Mouse (Mus musculus) kidney, postnatal 0 days (tissue): Measurements from ENCODE around the gene Cadm4. TPM values are rescaled to one million over a fixed set of nuclear protein-coding genes. Genes with fewer than 3 reads are reported as not detected.
A peak's percentile ranks its signal among the peaks of the same experiment; 100 is the strongest.
"Not testable (repeated sequence)": the region's sequence is repeated elsewhere in the genome, so short reads cannot be mapped to it uniquely, and the experiment has no call there.

Experiments
- ATAC-seq: fragments of 200-750 bp; cut with Nextera tagmentation; replicated peaks from 2 replicates; pipeline ENCODE4 v1.8.0; 2017; ENCODE audit warnings: low read depth, moderate number of reproducible peaks, moderate TSS enrichment, moderate library complexity; ENCODE audit not compliant: low FRiP score
- DNase-seq: peaks from one replicate; pipeline ENCODE4 v3.0.0-alpha.2; 2016; ENCODE audit warnings: low spot score
- H3K27ac ChIP-seq: fragments of 300-500 bp; sonication (generic); 2 replicates; pipeline ENCODE4 v1.5.1; 2014; ENCODE audit warnings: mild to moderate bottlenecking
- H3K27me3 ChIP-seq: fragments of 300-500 bp; sonication (generic); 2 replicates; pipeline ENCODE4 v1.6.1; 2014; ENCODE audit warnings: low read length, mixed read lengths; ENCODE audit not compliant: insufficient read depth
- H3K36me3 ChIP-seq: fragments of 300-500 bp; sonication (generic); 2 replicates; pipeline ENCODE4 v1.6.1; 2014; ENCODE audit warnings: low read length, mixed read lengths; ENCODE audit not compliant: insufficient read depth
- H3K4me1 ChIP-seq: fragments of 300-500 bp; sonication (generic); replicated peaks from 2 replicates; pipeline ENCODE4 v1.6.1; 2014; ENCODE audit warnings: antibody characterized with exemption, low read length, mixed read lengths; ENCODE audit not compliant: insufficient read depth
- H3K4me2 ChIP-seq: fragments of 300-500 bp; sonication (generic); 2 replicates; pipeline ENCODE4 v1.6.1; 2014; ENCODE audit warnings: mild to moderate bottlenecking, low read length, moderate library complexity, mixed read lengths
- H3K4me3 ChIP-seq: fragments of 300-500 bp; sonication (generic); replicated peaks from 2 replicates; pipeline ENCODE4 v1.5.1; 2014; ENCODE audit warnings: low read depth, low read length
- H3K9ac ChIP-seq: fragments of 300-500 bp; sonication (generic); 2 replicates; pipeline ENCODE4 v1.6.1; 2014; ENCODE audit warnings: low read depth, low read length
- H3K9me3 ChIP-seq: fragments of 300-500 bp; sonication (generic); replicated peaks from 2 replicates; pipeline ENCODE4 v1.6.1; 2016; ENCODE audit warnings: low read length, inconsistent platforms, mixed read lengths
- CTCF ChIP-seq: IDR thresholded peaks from 2 replicates; pipeline ENCODE4 v1.5.1; 2016; ENCODE audit warnings: antibody characterized with exemption, low read depth, mild to moderate bottlenecking, moderate library complexity
- WGBS: fragments of 180-500 bp; shearing (Covaris S2); extraction: QIAGEN DNeasy Blood & Tissue Kit; methylation state at CpG from one replicate; pipeline ENCODE4 v1.1.7; 2014; 5-methylcytosine and 5-hydroxymethylcytosine counted together
- polyA plus RNA-seq: library from polyadenylated mRNA; unstranded; fragments of >200 nt; fragmentation: Nextera tagmentation; extraction: Ambion mirVana; gene quantifications from 2 replicates; pipeline ENCODE4 v1.2.1, GENCODE M21; 2015

The Cadm4 gene
- polyA plus RNA-seq, 1 experiment from 2014 or later = 7.1 TPM

DNA sequence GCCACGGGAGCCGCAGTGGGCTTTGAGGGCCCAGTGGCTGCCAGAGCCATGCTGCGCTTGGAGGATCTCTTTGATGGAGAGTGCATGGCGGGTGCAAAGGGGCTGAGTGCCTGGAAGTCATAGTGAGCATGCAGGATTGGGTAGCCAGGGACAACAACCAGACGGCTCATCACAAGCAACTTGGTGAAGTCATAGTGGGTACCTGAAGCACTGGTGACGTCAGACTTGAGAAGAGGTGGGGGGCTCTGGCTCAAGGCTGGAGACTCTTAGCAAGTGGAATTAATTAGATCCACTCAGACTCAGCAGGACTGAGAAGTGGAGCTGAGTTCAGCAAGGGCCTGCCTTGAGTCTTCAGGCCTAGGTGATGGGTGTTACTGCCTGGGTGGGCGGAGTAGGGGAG, 30.5 kb downstream of the Cadm4 start, which contains the start of gene AC161166.1:
Gene AC161166.1, minus strand, starts transcription at position 101 of the 400 bp plus-strand sequence.
- ATAC-seq (no peak), DNase-seq (no peak)
- no peak within 1 kb of the TSS for H3K27ac ChIP-seq
- H3K36me3 ChIP-seq = 0 out of 2 replicates have a peak, but pooled peaks cover 3% of the 10 kb centered on the region
- H3K27me3 ChIP-seq = no peaks in the 10 kb centered on the region
- H3K4me2 ChIP-seq = no peak within 1 kb of the TSS
- no peak within 1 kb of the TSS for H3K4me3 ChIP-seq
- H3K9ac ChIP-seq = no peak within 1 kb of the TSS
- 0 out of 2 replicates have a peak, but pooled peaks cover 4% of the 10 kb centered on the region for H3K4me1 ChIP-seq
- no peak for TF ChIP-seq CTCF
- no peaks in the 10 kb centered on the region for H3K9me3 ChIP-seq
- WGBS = 91% methylated on average over 7 of the region's 7 CpGs

DNA sequence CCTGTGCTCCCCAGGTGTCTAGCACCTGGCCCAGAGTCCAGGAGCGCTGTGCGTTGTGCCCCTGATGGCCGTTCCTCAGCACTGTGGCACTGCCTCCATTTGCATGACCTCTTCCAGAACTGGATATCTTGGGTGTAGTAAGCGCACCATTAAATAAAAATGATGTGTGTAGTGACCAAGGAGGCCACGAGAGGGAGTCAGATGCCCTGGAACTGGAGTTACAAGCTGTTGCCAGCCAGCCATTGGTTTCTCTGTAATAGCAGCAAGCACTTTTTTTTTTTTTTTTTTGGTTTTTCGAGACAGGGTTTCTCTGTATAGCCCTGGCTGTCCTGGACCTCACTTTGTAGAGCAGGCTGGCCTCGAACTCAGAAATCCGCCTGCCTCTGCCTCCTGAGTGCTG, 34.5 kb downstream of the Cadm4 start:
- H3K4me2 ChIP-seq, H3K9ac ChIP-seq, H3K36me3 ChIP-seq, DNase-seq, H3K27ac ChIP-seq, H3K27me3 ChIP-seq, ATAC-seq, H3K4me1 ChIP-seq, H3K4me3 ChIP-seq, H3K9me3 ChIP-seq: not testable (repeated sequence)
- TF ChIP-seq CTCF = peak; percentile 41; the same call in 1 of the 2 replicates
- WGBS = 80% methylated on average over 8 of the region's 8 CpGs

DNA sequence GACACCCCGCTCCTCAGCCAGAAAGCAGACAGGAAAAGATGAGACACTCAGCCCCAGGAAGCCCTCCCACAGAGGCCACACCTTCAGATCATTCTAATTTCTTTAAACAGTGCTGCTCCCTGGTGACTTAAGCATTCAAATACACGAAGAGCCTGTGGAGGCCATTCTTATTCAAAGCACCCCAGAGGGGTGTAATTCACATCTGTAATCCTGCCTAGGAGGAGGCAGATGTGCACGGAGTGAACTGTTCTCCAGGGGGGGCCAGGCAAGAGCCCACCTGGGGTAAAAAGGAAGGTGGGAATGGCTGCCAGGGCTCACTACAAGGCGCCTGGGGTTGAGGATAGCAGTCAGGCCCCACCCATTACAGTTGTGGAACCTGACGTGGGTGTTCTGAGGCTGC, 35.3 kb downstream of the Cadm4 start:
- Histone ChIP-seq H3K4me3 (no peak overlapping the region), H3K27ac (no peak overlapping the region), H3K4me1 (no peaks in the 10 kb centered on the region), H3K27me3 (no peaks in the 10 kb centered on the region), H3K9me3 (no peaks in the 10 kb centered on the region), H3K36me3 (0 out of 2 replicates have a peak, but pooled peaks cover 3% of the 10 kb centered on the region), H3K9ac (no peak overlapping the region), H3K4me2 (no peak overlapping the region)
- DNase-seq (no peak), ATAC-seq (no peak)
- no peak for TF ChIP-seq CTCF
- WGBS = 56% methylated on average over 5 of the region's 5 CpGs

DNA sequence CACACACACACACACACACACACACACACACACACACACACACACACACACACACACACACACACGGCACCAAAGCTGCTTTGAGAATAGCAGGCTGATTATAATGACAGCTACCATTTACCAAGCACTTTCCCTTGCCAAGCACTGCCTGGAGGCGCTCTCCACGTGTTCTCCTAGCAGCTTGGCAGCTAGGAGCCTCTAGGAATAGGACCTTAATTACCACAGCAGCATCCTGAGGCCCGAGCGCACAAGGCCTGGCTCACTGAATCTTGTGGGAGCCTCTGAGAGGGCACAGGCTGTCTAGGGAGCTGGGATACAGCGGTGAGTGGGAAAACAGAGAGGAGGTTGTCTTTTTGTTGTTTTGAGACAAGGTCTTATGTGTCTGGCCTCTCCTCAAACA, 35.8 kb downstream of the Cadm4 start:
- Histone ChIP-seq H3K4me1 (no peaks in the 10 kb centered on the region), H3K27ac (no peak overlapping the region), H3K4me2 (no peak overlapping the region), H3K9ac (no peak overlapping the region), H3K9me3 (no peaks in the 10 kb centered on the region), H3K36me3 (0 out of 2 replicates have a peak, but pooled peaks cover 3% of the 10 kb centered on the region), H3K4me3 (no peak overlapping the region), H3K27me3 (no peaks in the 10 kb centered on the region)
- no peak for TF ChIP-seq CTCF
- DNase-seq = no peak
- ATAC-seq = no peak
- 76% methylated on average over 6 of the region's 6 CpGs for WGBS

DNA sequence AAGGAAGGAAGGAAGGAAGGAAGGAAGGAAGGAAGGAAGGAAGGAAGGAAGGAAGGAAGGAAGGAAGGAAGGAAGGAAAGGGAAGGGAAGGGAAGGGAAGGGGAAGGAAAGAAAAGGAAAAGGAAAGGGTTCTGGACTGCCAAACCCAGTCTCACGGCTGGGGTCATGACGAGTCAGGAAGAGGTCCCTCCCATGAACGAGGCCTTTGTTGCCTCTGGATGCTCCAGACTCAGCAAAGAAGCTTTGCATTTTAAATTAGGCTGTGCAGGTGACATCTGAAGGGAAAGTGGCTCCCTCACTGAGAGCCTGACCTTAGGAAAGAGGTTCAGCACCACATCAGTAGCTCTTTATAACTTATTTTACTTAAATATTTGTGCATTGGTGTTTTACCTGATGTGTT, 37.3 kb downstream of the Cadm4 start:
- no peak for TF ChIP-seq CTCF
- Histone ChIP-seq H3K27me3 (no peaks in the 10 kb centered on the region), H3K36me3 (0 out of 2 replicates have a peak, but pooled peaks cover 3% of the 10 kb centered on the region), H3K4me1 (no peaks in the 10 kb centered on the region), H3K4me2 (no peak overlapping the region), H3K4me3 (no peak overlapping the region), H3K9me3 (no peaks in the 10 kb centered on the region), H3K27ac (no peak overlapping the region), H3K9ac (no peak overlapping the region)
- WGBS = 52% methylated on average over 3 of the region's 3 CpGs
- no peak for ATAC-seq
- DNase-seq = no peak

DNA sequence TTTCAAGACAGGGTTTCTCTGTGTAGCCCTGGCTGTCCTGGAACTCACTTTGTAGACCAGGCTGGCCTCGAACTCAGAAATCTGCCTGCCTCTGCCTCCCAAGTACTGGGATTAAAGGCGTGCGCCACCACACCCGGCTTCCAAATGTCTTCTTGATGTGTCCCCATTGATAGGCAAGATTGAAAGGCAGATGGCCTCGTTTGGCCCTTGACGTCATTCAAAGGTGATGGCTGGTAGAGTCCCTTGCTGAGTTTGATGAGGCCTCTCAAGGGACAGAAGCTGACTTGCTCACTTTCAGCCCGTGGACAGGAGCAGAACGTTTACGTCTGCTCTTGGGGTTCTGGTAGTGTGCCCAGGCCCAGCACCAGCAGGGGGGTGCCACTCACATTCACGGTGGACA, 38.2 kb downstream of the Cadm4 start:
- H3K36me3 ChIP-seq, H3K4me3 ChIP-seq, H3K4me1 ChIP-seq, ATAC-seq, H3K27me3 ChIP-seq, DNase-seq, H3K9ac ChIP-seq, H3K9me3 ChIP-seq, H3K27ac ChIP-seq, H3K4me2 ChIP-seq: not testable (repeated sequence)
- WGBS = 87% methylated on average over 10 of the region's 10 CpGs

DNA sequence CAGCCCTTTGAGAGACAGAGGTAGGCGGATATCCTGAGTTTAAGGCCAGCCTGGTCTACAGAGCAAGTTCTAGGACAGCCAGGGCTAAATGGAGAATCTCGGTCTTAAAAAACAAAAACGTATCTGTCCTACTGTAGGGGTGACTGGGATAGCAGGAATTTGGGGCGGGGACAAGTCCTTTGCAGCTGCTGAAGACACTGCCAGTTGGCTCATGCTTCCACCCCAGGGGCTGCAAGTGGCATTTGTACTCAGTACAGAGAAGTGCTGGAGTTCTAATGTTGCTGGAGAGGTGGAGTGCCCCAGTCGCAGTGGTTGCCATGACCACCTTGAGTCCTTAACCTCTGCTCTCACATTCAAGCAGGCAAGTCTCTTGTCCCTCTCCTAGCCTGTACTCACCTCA, 41.0 kb downstream of the Cadm4 start:
- no peak for ATAC-seq
- 65% methylated on average over 5 of the region's 5 CpGs for WGBS

More for the DNA sequence above, 41.0 kb downstream of the Cadm4 start:
- no peaks in the 10 kb centered on the region for H3K4me1 ChIP-seq
- no peak overlapping the region for H3K4me3 ChIP-seq
- no peak overlapping the region for H3K27ac ChIP-seq
- no peak for DNase-seq
- no peaks in the 10 kb centered on the region for H3K27me3 ChIP-seq
- no peak for TF ChIP-seq CTCF
- no peak overlapping the region for H3K9ac ChIP-seq
- no peaks in the 10 kb centered on the region for H3K9me3 ChIP-seq
- no peak overlapping the region for H3K4me2 ChIP-seq
- no peaks in the 10 kb centered on the region for H3K36me3 ChIP-seq
